Mouse (Mus musculus) cerebellum, postnatal 10 days (tissue): Measurements from ENCODE around the gene Mup7.
"Not testable (repeated sequence)": the region's sequence is repeated elsewhere in the genome, so short reads cannot be mapped to it uniquely, and the experiment has no call there.

ENCODE experiments used
- DNase-seq, 2 experiments: peaks; one replicate each; pipeline ENCODE4 v3.0.0; 2021; ENCODE audit warnings: mixed read lengths in 2 of 2

Mup7 gene

GRCm38 (mm10) chr4:60070375-60070774 lies at the start of gene Mup7:
Mup7 (minus strand) TSS chr4:60070475.
- not testable (repeated sequence) for DNase-seq

- not testable (repeated sequence) for DNase-seq
Measured at GRCm38 (mm10) chr4:60079865-60080264, 9.6 kb upstream of the Mup7 start.

- DNase-seq: not testable (repeated sequence)
Measured at GRCm38 (mm10) chr4:60029334-60030111, 40.8 kb downstream of the Mup7 start.

- DNase-seq: not testable (repeated sequence)
Measured at GRCm38 (mm10) chr4:60020141-60020540, 50.1 kb downstream of the Mup7 start.
